Mouse (Mus musculus) heart, adult 18-20 months (tissue): ENCODE results near the gene Cnr1. TPM values are rescaled to one million over a fixed set of nuclear protein-coding genes. Genes with fewer than 3 reads are reported as not detected.

Source experiments
- DNase-seq, 2 experiments: peaks; one replicate each; pipeline ENCODE4 v3.0.0; 2021 to 2022; ENCODE audit warnings: mixed read lengths in 1 of 2
- total RNA-seq, 2 experiments: library from RNA; stranded (reverse); gene quantifications; 2 replicates each; pipeline ENCODE4 v1.2.3; 2021

Cnr1 gene
- total RNA-seq, 2 experiments from 2014 or later: 0.10 to 0.22 TPM

DNA sequence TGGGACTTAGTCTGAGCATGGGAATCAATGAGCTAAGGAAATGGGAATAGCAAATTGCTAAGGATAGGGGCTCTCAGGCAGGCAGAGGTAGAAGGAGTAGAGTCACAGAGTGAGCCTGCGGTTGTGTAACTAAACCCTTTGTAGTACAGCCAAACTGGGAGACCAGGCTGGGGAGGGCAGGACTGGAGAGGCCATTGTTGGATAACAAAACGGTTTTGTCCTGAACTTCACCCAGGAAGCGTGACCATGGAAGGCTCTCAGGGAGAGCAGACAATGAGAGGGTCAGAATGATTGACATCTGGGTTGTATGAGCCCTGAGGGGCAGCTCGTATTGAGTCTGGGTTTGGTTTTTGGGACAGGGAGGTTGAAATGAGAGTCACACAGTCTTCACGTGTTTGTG lies 17.2 kb downstream of the Cnr1 start:
- no peak for DNase-seq

DNA sequence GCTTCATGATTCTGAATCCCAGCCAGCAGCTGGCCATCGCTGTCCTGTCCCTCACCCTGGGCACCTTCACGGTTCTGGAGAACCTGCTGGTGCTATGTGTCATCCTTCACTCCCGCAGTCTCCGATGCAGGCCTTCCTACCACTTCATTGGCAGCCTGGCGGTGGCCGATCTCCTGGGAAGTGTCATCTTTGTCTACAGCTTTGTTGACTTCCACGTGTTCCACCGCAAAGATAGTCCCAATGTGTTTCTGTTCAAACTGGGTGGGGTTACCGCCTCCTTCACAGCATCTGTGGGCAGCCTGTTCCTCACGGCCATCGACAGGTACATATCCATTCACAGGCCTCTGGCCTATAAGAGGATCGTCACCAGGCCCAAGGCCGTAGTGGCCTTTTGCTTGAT lies 19.5 kb downstream of the Cnr1 start:
- no peak for DNase-seq

DNA sequence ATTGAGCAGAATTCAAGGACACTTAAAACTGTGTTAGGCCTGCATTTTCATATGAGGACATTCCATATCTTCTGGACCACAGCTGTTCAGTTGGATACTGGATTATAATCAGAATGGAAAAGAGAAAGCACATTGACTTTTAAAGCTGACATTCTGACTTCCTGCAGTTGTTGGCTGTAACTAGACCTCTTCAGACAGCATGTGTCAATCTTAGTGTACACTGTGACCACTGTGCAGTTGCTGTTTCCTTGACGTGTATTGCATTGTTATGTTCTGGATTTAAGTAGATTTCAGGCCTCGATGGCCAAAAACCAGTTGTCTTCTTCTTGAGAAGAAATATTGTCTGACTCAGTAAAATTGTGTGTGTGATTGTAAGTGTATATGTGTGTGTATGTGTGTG lies 21.3 kb downstream of the Cnr1 start:
- DNase-seq: no peak

DNA sequence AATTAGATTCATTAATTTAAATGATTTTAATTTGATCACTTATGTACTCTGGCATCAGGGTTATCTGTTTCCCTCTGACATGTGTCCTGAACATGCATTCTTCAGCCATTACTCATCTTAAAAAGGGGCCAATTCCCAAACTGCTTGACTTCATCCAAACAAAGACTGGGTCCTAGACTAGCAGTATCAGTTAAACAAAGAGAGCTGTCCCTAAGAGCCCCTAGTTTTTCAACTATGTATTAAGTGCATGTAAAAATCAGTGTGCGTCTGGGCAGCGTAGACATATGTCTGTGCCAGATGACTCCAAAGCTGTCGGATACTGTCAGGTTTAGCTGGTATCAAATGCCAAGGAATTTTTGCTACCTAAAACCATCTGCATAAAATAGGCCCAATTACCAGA lies 23.2 kb downstream of the Cnr1 start:
- no peak for DNase-seq

DNA sequence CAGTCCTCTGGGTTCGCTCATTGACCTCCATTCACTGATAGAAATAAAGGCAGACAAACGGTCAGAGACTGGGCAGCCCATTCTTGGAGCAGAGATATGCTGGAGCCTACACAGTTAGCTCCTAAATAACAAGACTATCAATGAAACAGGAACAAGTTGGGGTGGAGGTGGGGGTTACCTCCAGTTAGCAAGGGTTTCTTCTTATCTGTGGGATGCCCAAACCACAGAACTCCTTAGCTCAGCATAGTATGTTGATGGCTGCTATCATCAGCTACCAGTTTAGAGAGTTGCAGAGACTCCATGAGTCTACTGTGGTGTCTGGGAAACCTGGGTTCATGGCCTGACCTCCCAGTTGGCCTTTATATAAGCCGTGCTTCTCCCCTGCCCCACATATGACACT lies 33.0 kb downstream of the Cnr1 start:
- DNase-seq: no peak

- DNase-seq: no peak
Measured at GRCm38 (mm10) chr4:33958515-33958914, 34.1 kb downstream of the Cnr1 start.

GRCm38 (mm10) chr4:33959841-33960240 lies 35.4 kb downstream of the Cnr1 start:
- DNase-seq: no peak

- DNase-seq: no peak
Measured at GRCm38 (mm10) chr4:33970726-33971125, 46.3 kb downstream of the Cnr1 start.

GRCm38 (mm10) chr4:33988466-33989089 lies 64.2 kb downstream of the Cnr1 start:
- DNase-seq: no peak

- no peak for DNase-seq
Measured at GRCm38 (mm10) chr4:33992687-33993086, 68.3 kb downstream of the Cnr1 start.

DNA sequence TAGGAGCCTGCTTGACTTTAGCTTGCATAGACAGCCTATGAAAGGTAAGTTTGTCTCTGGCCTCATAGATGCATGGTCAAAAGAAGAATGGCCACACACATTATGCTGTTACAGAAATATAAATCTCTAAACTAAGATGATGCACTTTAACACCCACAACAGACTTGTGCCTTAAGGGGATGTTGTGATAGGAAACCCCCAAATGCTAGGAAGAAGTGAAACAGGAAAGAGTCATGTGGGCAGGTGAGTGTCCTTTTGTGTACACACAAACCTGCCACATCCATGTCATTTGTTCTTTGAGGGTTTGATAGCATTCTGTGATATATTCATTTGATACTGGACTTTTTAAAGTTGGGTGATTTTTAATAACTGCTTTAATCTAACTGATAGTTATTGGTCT lies 72.0 kb downstream of the Cnr1 start:
- DNase-seq: no peak

Other genes with a start within 250 kb of the Cnr1 start
- gene Spaca1, start 125.6 kb downstream of the Cnr1 start, total RNA-seq: not detected